Comparison of ENCODE assay signal across 11 mouse cellular contexts in the genomic region with DNA sequence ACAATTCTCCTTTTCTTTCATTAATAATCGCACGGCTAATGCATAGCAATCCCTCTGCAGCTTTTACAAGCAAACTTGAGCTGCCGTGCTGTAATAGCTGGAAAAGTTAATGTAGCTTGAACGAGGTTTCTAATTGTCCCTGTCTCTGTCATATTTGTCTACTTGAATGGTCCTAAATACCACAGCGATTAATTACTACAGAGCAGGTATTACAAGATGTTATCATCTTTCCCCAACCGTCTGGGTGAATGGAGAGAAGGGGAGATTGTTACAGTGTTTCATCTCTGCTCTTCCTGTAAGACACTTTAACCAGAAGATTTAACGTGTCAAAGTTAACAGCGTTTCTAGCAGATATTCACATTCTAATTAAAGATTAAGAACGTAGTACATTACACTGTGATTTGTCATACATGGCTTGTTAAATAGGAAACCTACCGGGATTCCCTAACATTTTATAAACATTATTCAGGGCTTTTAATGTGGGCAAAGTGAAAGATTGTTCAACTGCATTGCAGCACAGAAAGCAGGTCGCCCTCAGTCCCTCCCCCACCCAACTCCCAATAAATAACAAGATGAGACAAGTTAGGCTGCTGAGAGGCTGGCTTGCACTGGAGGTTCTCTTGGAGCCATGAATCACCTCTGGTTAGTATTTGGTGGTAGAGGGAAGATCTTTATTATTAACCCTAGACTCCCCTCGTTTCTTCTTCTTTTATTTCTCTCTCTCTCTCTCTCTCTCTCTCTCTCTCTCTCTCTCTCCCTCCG.
A peak's percentile ranks its signal among the peaks of the same experiment; 100 is the strongest.
DNase-seq lines count a peak whose midpoint lies in the region; ATAC-seq and TF ChIP-seq lines count a peak whose summit lies in the region.
"Had no signal": no experiment of that assay in that cellular context is flagged by ENCODE, and none has a peak within 500 bp of the region (broad histone marks: within the 10 kb centered on the region; RNA-seq: fewer than 3 reads in every experiment).

No protein-coding gene starts in this region.

- peak overlapping the region; percentile 43 for H3K4me2 ChIP-seq in midbrain, embryonic 16.5 days (ENCODE audit: low read length)

- WGBS in midbrain, embryonic 16.5 days = 22% methylated on average over 13 of the region's 13 CpGs

- peak overlapping the region; percentile 95 for H3K27ac ChIP-seq in layer of hippocampus, adult 2 months
- peak overlapping the region; percentile 74 for H3K27ac ChIP-seq in midbrain, embryonic 16.5 days (ENCODE audit: low read length)

- TF ChIP-seq CTCF in layer of hippocampus, adult 2 months (conservative IDR thresholded peaks at IDR 0.05) = no peak

- peak overlapping the region; percentile 20 for H3K4me3 ChIP-seq in layer of hippocampus, adult 2 months
- no peak overlapping the region for H3K4me3 ChIP-seq in midbrain, embryonic 16.5 days (ENCODE audit: low read depth, low read length)
- H3K4me3 ChIP-seq: myocyte had no signal

- no peaks in the 10 kb centered on the region for H3K9me3 ChIP-seq in midbrain, embryonic 16.5 days (replicated peaks; ENCODE audit: control insufficient read depth, low read length, poor library complexity, severe bottlenecking)

- H3K9ac ChIP-seq in midbrain, embryonic 16.5 days (ENCODE audit: low read depth, low read length) = no peak overlapping the region
- H3K9ac ChIP-seq: liver, postnatal 0 days had no signal

- no peak for DNase-seq in layer of hippocampus, adult 2 months (ENCODE audit: low spot score in 2 of 2)
- DNase-seq in layer of hippocampus, adult 9-10 months (ENCODE audit: low spot score) = no peak
- DNase-seq in embryo, embryonic 10.5 days (ENCODE audit: low spot score) = peak; percentile 71
- DNase-seq in forelimb bud, embryonic 11.5 days (ENCODE audit: low read depth, low spot score) = peak; percentile 37
- no peak for DNase-seq in thymus, postnatal 14 days
- DNase-seq: gastrocnemius, postnatal 10 days; liver, postnatal 0 days; thymus, postnatal 25 days had no signal

- no peaks in the 10 kb centered on the region for H3K36me3 ChIP-seq in midbrain, embryonic 16.5 days (ENCODE audit: control insufficient read depth, insufficient read depth, low read length)

- no peak; the same call in 1 of the 2 replicates for ATAC-seq in midbrain, embryonic 16.5 days
- no peak for ATAC-seq in megakaryocyte, adult 5-6 weeks (ENCODE audit: poor library complexity, severe bottlenecking)
- ATAC-seq: liver, postnatal 0 days had no signal

- no peaks in the 10 kb centered on the region for H3K27me3 ChIP-seq in midbrain, embryonic 16.5 days (ENCODE audit: control insufficient read depth, insufficient read depth, low read depth, low read length)

- peaks cover 47% of the 10 kb centered on the region for H3K4me1 ChIP-seq in midbrain, embryonic 16.5 days (ENCODE audit: control insufficient read depth, insufficient read depth, low read length)

Comparison
In these comparisons a context has a peak if more than half of its experiments do, and no peak if none do; other contexts are left out.
1. DNase-seq: peak in embryo, embryonic 10.5 days (single experiment) and forelimb bud, embryonic 11.5 days (single experiment); none in layer of hippocampus, adult 2 months (0 of 2), layer of hippocampus, adult 9-10 months (single experiment) and thymus, postnatal 14 days (single experiment).